Mouse (Mus musculus) lung, adult 2 months (tissue): ENCODE results near the gene Zfp318.

Experiments used
- CTCF ChIP-seq: fragments of 200-500 bp; IDR thresholded peaks from 2 replicates; pipeline ENCODE4 v1.5.1; 2011; ENCODE audit warnings: mild to moderate bottlenecking, low read length, control low read depth; ENCODE audit not compliant: insufficient read depth
- POLR2A ChIP-seq: fragments of 200-500 bp; IDR thresholded peaks from 2 replicates; pipeline ENCODE4 v1.6.1; 2011; ENCODE audit warnings: low read depth, mild to moderate bottlenecking, control low read depth, low read length, borderline replicate concordance; ENCODE audit errors: extremely low read depth

DNA sequence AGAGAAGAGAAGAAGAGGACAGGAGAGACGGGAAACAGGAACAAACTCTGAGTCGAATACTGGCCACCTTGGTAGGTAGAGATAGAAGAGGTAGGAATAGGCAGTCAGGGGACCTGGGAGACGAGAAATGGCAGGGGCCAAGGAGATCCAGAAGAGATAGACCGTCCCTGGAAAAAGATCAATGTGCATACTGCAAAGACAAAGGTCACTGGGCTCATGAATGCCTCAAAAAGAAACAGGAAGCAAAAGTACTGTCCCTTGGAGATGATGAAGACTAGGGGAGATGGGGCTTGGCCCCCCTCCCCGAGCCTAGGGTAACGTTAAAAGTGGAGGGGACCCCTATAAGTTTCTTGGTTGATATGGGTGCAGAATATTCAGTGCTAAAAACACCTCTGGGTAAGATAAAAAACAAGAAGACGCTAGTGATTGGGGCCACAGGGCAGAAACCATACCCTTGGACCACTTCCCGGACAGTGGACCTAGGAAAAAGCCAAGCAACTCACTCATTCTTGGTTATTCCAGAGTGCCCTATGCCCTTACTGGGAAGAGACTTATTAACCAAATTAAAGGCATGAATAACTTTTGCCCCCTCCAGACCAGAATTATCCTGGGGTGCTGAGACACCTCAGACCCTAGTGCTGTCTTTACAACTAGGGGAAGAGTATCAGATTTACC lies 32.4 kb upstream of the Zfp318 start:
- TF ChIP-seq CTCF (no peak), POLR2A (no peak)
